Mouse (Mus musculus) olfactory bulb, adult 2 months (tissue): ENCODE measurements at regions not wholly inside any gene's neighbourhood (a gene's known extent, or its start where the extent isn't known, plus 50 kb on each side); places are given as distances from the start of the nearest gene placed in this dataset.

ENCODE experiments used
- CTCF ChIP-seq: fragments of 200-500 bp; IDR thresholded peaks from 2 replicates; pipeline ENCODE4 v1.5.1; 2012; ENCODE audit warnings: low read depth, mild to moderate bottlenecking, low read length, moderate library complexity; ENCODE audit not compliant: insufficient read depth
- POLR2A ChIP-seq: fragments of 200-500 bp; IDR thresholded peaks from 2 replicates; pipeline ENCODE4 v1.6.1; 2012; ENCODE audit warnings: mild to moderate bottlenecking, low read depth, low read length, moderate library complexity; ENCODE audit not compliant: insufficient read depth

DNA sequence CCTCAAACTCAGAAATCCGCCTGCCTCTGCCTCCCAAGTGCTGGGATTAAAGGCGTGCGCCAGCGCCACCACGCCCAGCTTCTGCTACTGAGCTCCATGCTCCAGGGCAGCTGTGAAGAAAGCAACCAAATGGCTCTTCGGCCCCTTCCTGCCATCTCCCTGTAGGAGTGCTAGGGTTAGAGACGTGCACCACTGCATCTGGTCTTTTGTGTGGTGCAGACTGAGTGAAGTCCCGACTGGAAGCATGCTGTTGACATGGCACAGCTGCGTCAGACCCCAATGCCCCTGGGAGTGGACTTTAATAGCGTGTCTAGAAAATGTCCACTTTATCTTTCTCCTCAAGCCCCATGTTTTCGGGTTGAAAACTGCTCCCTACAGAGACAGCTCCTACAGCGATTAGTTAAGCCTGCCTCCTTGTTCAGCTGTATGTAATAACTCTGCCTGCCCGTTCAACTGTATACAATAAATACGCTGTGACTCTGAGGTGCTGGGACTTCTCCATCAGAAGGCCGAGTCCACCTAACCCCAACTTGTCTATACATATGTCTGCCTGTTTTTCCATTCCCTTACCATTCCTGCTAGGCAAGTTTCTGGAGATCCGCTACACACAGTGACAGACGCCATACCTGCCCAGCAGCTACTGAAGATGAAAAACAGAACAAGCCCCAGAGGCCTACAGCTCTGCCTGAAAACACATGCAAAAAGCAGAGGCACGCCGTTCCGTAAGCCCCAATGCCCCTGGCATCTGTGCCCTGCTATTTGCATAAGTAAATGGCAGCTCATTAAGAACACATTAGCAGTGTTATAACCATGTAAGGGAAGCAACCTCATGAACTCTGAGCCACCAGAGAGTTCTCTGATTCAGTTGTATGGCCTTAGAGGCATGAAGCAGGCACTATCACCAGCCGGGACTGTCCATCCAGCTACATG is 105.2 kb downstream of the Ier5 start:
- TF ChIP-seq CTCF = no peak
- no peak for TF ChIP-seq POLR2A
